Mouse (Mus musculus) lung, embryonic 16.5 days (tissue): Measurements from ENCODE around the gene Fancc. TPM values are rescaled to one million over a fixed set of nuclear protein-coding genes. Genes with fewer than 3 reads are reported as not detected.

Source experiments
- ATAC-seq: fragments of 200-750 bp; cut with Nextera tagmentation; 2 replicates; pipeline ENCODE4 v1.8.0; 2017; ENCODE audit warnings: low read depth, mild to moderate bottlenecking, moderate library complexity
- H3K27ac ChIP-seq: fragments of 300-500 bp; sonication (generic); 2 replicates; pipeline ENCODE4 v1.5.1; 2014; ENCODE audit warnings: mild to moderate bottlenecking, control low read depth, low read length
- H3K27me3 ChIP-seq: fragments of 300-500 bp; sonication (generic); 2 replicates; pipeline ENCODE4 v1.6.1; 2014; ENCODE audit warnings: low read depth, low read length, mixed read lengths; ENCODE audit not compliant: control insufficient read depth, insufficient read depth
- H3K36me3 ChIP-seq: fragments of 300-500 bp; sonication (generic); 2 replicates; pipeline ENCODE4 v1.6.1; 2014; ENCODE audit warnings: low read length; ENCODE audit not compliant: control insufficient read depth, insufficient read depth
- H3K4me1 ChIP-seq: fragments of 300-500 bp; sonication (generic); replicated peaks from 2 replicates; pipeline ENCODE4 v1.6.1; 2014; ENCODE audit warnings: low read length, mixed read lengths; ENCODE audit not compliant: control insufficient read depth, insufficient read depth
- H3K4me2 ChIP-seq: fragments of 300-500 bp; sonication (generic); 2 replicates; pipeline ENCODE4 v1.6.1; 2014; ENCODE audit warnings: low read depth, low read length, control low read depth
- H3K4me3 ChIP-seq: fragments of 300-500 bp; sonication (generic); 2 replicates; pipeline ENCODE4 v1.5.1; 2014; ENCODE audit warnings: mild to moderate bottlenecking, low read length, control low read depth
- H3K9ac ChIP-seq: fragments of 300-500 bp; sonication (generic); 2 replicates; pipeline ENCODE4 v1.6.1; 2014; ENCODE audit warnings: low read length, control low read depth
- H3K9me3 ChIP-seq: fragments of 300-500 bp; sonication (generic); 2 replicates; pipeline ENCODE4 v1.6.1; 2016; ENCODE audit warnings: low read length; ENCODE audit not compliant: control insufficient read depth
- WGBS: fragments of 180-500 bp; shearing (Covaris S2); extraction: QIAGEN DNeasy Blood & Tissue Kit; methylation state at CpG from one replicate; pipeline ENCODE4 v1.1.7; 2014; 5-methylcytosine and 5-hydroxymethylcytosine counted together
- polyA plus RNA-seq: library from polyadenylated mRNA; unstranded; fragments of >200 nt; fragmentation: Nextera tagmentation; extraction: Ambion mirVana; gene quantifications from 2 replicates; pipeline ENCODE4 v1.2.1, GENCODE M21; 2015

Fancc gene
- polyA plus RNA-seq, result 26.7 and 27.8 TPM in 2 replicates

DNA sequence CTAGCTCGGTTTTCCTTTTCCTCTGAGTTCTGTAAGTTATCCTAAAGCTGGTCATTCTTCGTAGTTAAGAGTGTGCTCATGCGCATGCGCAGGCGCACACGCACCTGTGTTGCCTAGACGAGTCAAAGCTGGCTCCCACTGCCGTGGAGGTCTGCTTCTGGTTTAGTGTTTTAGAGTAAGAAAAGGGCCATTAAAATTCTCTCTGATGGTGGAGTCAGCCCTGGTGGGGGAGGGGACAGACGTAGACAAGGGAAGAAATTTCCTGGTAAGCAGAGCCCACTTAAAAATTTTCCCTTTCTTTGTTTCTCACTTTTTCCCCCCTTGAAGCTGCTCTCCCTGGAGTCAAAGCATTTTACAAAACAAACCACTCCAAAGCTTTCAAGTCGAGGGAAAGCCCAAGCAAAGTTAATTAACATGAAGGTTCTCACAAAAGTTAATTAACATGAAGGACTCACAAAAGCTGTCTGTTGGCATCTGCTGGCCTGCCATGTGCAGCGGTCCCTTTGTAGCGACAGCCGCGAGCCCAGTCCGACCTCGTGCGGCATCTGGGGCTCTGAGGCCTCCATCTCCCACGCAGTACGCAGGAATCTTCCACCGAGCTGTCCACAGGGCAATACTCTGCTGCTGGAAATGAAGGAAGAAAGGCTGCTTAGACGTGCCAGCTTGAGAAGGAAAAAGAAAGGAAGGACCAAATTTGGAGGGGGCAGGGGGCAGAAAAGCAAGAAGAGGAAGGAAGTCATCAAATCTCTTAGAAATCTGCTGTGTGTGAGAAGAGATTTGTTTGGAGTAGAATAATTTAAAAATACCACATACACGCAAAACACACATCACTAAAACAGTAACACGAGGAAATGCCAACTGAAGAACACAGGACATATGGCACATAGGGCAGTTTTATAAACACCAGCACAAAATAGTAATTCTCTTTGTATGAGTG, at the start of gene Fancc:
TSS of gene Fancc (minus strand) at position 633 of the 937 bp plus-strand sequence.
- peak; percentile 34; the same call in 1 of the 2 replicates for ATAC-seq
- no peaks in the 10 kb centered on the region for H3K27me3 ChIP-seq
- H3K9ac ChIP-seq, result no peak within 1 kb of the TSS
- no peaks in the 10 kb centered on the region for H3K9me3 ChIP-seq
- H3K27ac ChIP-seq, result no peak within 1 kb of the TSS
- no peaks in the 10 kb centered on the region for H3K36me3 ChIP-seq
- no peaks in the 10 kb centered on the region for H3K4me1 ChIP-seq
- 24% methylated on average over 23 of the region's 23 CpGs for WGBS
- H3K4me2 ChIP-seq, result peak within 1 kb of the TSS; percentile 29
- H3K4me3 ChIP-seq, result 0 out of 2 replicates have a peak within 1 kb of the TSS, but pooled peaks have one; percentile 4

GRCm38 (mm10) chr13:63545291-63545690, 48.2 kb upstream of the Fancc start:
- Histone ChIP-seq H3K4me3 (no peak overlapping the region), H3K27ac (peak overlapping the region; percentile 43; the same call in 1 of the 2 replicates), H3K9ac (no peak overlapping the region), H3K4me1 (peaks cover 40% of the 10 kb centered on the region), H3K27me3 (no peaks in the 10 kb centered on the region), H3K36me3 (peaks cover 45% of the 10 kb centered on the region), H3K4me2 (no peak overlapping the region), H3K9me3 (no peaks in the 10 kb centered on the region)
- WGBS, result 56% methylated on average over 7 of the region's 7 CpGs
- no peak for ATAC-seq

- Histone ChIP-seq H3K4me2 (no peak overlapping the region), H3K36me3 (peaks cover 47% of the 10 kb centered on the region), H3K27me3 (no peaks in the 10 kb centered on the region), H3K27ac (peak overlapping the region; percentile 43; the same call in 1 of the 2 replicates), H3K4me1 (peaks cover 38% of the 10 kb centered on the region), H3K9ac (no peak overlapping the region), H3K9me3 (no peaks in the 10 kb centered on the region), H3K4me3 (no peak overlapping the region)
- ATAC-seq, result no peak
- WGBS, result 19% methylated on average over 5 of the region's 5 CpGs
Measured at GRCm38 (mm10) chr13:63544967-63545253, 47.8 kb upstream of the Fancc start.

- Histone ChIP-seq H3K36me3 (peaks cover 53% of the 10 kb centered on the region), H3K27ac (no peak overlapping the region)
Measured at GRCm38 (mm10) chr13:63544119-63544966, 47.3 kb upstream of the Fancc start.

GRCm38 (mm10) chr13:63543459-63543858, 46.4 kb upstream of the Fancc start:
- Histone ChIP-seq H3K9me3 (no peaks in the 10 kb centered on the region), H3K27ac (no peak overlapping the region), H3K4me3 (no peak overlapping the region), H3K9ac (no peak overlapping the region), H3K4me2 (no peak overlapping the region), H3K36me3 (peaks cover 61% of the 10 kb centered on the region), H3K4me1 (peaks cover 23% of the 10 kb centered on the region), H3K27me3 (no peaks in the 10 kb centered on the region)
- 51% methylated on average over 6 of the region's 6 CpGs for WGBS
- no peak for ATAC-seq

More at GRCm38 (mm10) chr13:63544119-63544966, 47.3 kb upstream of the Fancc start:
- WGBS, result 64% methylated on average over 13 of the region's 13 CpGs
- Histone ChIP-seq H3K4me2 (no peak overlapping the region), H3K9ac (no peak overlapping the region), H3K4me3 (no peak overlapping the region), H3K27me3 (no peaks in the 10 kb centered on the region), H3K9me3 (no peaks in the 10 kb centered on the region), H3K4me1 (peaks cover 32% of the 10 kb centered on the region)
- ATAC-seq, result no peak

- Histone ChIP-seq H3K27me3 (no peaks in the 10 kb centered on the region), H3K4me2 (no peak overlapping the region), H3K9ac (no peak overlapping the region), H3K4me3 (no peak overlapping the region), H3K9me3 (no peaks in the 10 kb centered on the region), H3K4me1 (peaks cover 20% of the 10 kb centered on the region), H3K36me3 (peaks cover 63% of the 10 kb centered on the region), H3K27ac (no peak overlapping the region)
- WGBS, result 74% methylated on average over 3 of the region's 3 CpGs
- no peak for ATAC-seq
Measured at GRCm38 (mm10) chr13:63542796-63543384, 45.8 kb upstream of the Fancc start.

DNA sequence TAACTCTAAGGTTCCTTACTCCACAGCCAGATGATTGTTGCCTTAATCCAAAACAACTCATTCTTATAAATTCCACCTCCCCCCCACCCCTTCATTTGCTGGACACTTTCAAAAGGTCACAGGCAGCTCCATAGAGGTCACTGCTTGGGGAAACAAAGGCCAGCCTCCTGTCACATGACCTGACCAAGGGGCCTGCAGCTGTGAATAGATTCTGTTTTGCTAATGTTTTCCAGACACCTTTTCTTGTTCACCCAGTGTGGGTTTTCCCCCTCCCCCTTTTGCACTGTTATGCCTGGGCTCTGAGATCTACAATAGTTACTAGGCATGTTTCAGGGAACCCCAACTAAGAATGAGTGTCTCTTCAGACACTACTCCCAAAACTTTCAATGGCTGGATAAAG, 44.4 kb upstream of the Fancc start:
- no peak overlapping the region for H3K4me3 ChIP-seq
- no peaks in the 10 kb centered on the region for H3K9me3 ChIP-seq
- no peak for ATAC-seq
- no peak overlapping the region for H3K4me2 ChIP-seq
- peaks cover 22% of the 10 kb centered on the region for H3K4me1 ChIP-seq
- H3K27ac ChIP-seq, result no peak overlapping the region
- no peak overlapping the region for H3K9ac ChIP-seq
- H3K36me3 ChIP-seq, result peaks cover 73% of the 10 kb centered on the region
- no peaks in the 10 kb centered on the region for H3K27me3 ChIP-seq

GRCm38 (mm10) chr13:63540584-63540983, 43.5 kb upstream of the Fancc start:
- H3K36me3 ChIP-seq, result peaks cover 81% of the 10 kb centered on the region
- H3K4me1 ChIP-seq, result peaks cover 24% of the 10 kb centered on the region
- H3K4me3 ChIP-seq, result no peak overlapping the region
- H3K27me3 ChIP-seq, result no peaks in the 10 kb centered on the region
- no peak overlapping the region for H3K27ac ChIP-seq
- H3K9me3 ChIP-seq, result no peaks in the 10 kb centered on the region
- no peak for ATAC-seq
- no peak overlapping the region for H3K4me2 ChIP-seq
- H3K9ac ChIP-seq, result no peak overlapping the region
- WGBS, result 78% methylated on average over 12 of the region's 12 CpGs

DNA sequence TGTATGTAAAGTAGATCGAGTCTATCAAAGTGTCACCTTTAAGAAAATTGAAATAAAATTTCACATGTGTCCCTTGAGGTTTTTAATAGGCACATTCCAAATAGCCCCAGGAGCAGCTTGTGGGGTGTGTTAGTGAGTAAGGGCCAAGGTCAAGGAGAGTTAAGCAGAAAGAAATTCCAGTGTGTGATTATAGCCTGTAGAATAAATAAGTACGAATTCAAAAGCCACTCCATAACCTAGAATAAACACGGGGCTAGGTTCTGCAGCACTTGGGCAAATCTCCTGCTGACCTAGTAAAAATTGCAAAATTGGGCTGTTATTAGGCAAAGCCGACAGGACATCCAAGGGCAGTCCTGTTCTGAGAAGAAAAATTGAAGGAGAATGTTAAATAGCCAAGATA, 37.9 kb upstream of the Fancc start:
- 42% methylated on average over 4 of the region's 4 CpGs for WGBS

More for the DNA sequence above, 37.9 kb upstream of the Fancc start:
- Histone ChIP-seq H3K9me3 (no peaks in the 10 kb centered on the region), H3K4me3 (no peak overlapping the region), H3K27ac (peak overlapping the region; percentile 68), H3K9ac (no peak overlapping the region), H3K4me1 (peaks cover 32% of the 10 kb centered on the region), H3K27me3 (no peaks in the 10 kb centered on the region), H3K4me2 (no peak overlapping the region), H3K36me3 (peaks cover 83% of the 10 kb centered on the region)
- peak; percentile 77 for ATAC-seq
